In the genomic region with DNA sequence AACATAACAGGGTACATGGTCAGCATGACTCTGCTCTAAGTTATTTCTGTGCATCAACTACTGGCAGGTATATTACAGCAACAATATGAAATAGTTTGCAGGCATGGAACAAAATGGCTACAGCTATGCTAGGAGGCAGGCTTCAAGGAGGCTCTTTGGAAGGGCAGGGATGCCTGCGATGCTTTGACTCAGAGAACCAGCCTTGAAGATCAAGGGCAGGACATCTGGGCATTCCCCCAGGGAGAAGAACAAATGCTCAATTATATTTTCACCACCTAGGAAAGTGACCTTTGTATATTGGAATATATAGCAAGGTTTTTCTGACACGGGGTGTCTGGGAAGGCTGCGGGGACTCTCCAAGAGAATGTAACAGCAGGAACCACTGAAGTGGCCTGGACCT, we compare ENCODE assay signal across 13 mouse cellular contexts.
A peak's percentile ranks its signal among the peaks of the same experiment; 100 is the strongest.
DNase-seq lines count a peak whose midpoint lies in the region.
"Had no signal": no experiment of that assay in that cellular context is flagged by ENCODE, and none has a peak within 500 bp of the region (broad histone marks: within the 10 kb centered on the region; RNA-seq: fewer than 3 reads in every experiment).

No protein-coding gene starts in this region.

- peak; percentile 54 to 71 for DNase-seq in adrenal gland, adult (ENCODE audit: inconsistent age in 2 of 2, low spot score in 1 of 2)
- DNase-seq in adrenal gland, postnatal 4 days (ENCODE audit: low spot score in 2 of 2), result no peak
- DNase-seq in adrenal gland, postnatal 10 days, result peak; percentile 26
- DNase-seq in adrenal gland, postnatal 25 days, result no peak
- DNase-seq in adrenal gland, postnatal 36 days, result peak; percentile 35 to 38
- DNase-seq: B cell, adult 2 months; cerebellum, adult 11 months; cerebellum, adult 18-20 months; cerebellum, adult 8-10 months; cerebellum, adult 9-11 months; cerebellum, postnatal 14 days; cerebellum, postnatal 36 days; embryo, embryonic 11 days had no signal

Comparison
In these comparisons a context has a peak if more than half of its experiments do, and no peak if none do; other contexts are left out.
1. DNase-seq: peak in adrenal gland, adult (2 of 2), adrenal gland, postnatal 10 days (single experiment) and adrenal gland, postnatal 36 days (2 of 2); none in adrenal gland, postnatal 4 days (0 of 2) and adrenal gland, postnatal 25 days (single experiment).